Mouse (Mus musculus) stomach, postnatal 0 days (tissue): ENCODE results near the gene Gm5141.
"Not testable (repeated sequence)": the region's sequence is repeated elsewhere in the genome, so short reads cannot be mapped to it uniquely, and the experiment has no call there.

Experiments used
- CTCF ChIP-seq: IDR thresholded peaks from 2 replicates; pipeline ENCODE4 v1.5.1; 2016; ENCODE audit warnings: antibody characterized with exemption, low read depth, mild to moderate bottlenecking, moderate library complexity
- EP300 ChIP-seq: optimal IDR thresholded peaks from 2 replicates; pipeline ENCODE3; 2016; ENCODE audit warnings: antibody characterized with exemption

DNA sequence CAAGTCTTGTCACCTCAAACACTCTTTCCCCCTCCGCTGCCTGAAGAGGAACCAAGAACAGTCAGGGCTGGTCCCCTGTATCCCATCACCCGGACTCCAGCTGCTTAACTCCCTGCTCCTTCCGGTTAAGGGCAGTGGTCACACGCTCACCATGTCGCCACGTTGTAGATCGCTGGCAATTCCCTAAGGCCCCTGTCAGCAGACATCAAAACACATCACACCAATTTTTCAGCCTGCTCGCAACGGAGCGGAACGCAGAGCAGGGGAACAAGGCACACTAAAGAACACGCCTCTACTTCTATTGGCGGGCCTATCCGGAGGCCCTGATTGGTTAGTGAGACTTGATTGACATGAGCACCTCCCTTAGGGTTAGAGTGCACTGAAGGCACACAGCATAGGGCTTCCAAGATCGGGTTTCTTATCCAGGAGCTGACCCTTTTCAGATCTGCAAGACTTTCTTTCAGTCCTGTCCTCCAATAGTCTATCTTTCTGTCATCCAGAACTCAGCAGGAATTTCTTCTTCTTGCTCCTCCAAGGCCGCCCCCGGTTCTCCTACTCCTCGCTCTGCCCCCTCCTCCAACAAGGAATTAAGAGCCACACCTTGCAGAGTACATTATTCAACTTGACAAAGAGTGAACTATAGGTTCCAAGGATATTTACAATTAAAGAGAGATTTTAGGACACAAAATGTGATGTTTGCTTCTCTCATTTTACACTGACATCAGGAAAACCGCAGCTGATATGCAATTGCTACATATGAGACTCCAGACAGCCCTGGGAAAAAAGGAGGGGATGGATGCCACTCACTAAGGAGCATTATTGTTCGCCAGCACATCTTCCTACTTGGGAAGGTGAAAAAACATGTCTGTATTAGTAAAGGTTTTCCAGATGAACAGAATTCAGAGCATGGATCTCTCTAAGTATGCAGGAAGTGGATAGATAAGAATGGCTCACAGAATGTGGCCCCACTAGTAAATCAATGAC, 24.9 kb downstream of the Gm5141 start, which contains the start of gene Platr25:
- TF ChIP-seq CTCF, EP300: not testable (repeated sequence)
